Mouse (Mus musculus) left cerebral cortex, postnatal 25 days (tissue): ENCODE measurements at regions not wholly inside any gene's neighbourhood (a gene's known extent, or its start where the extent isn't known, plus 50 kb on each side); places are given as distances from the start of the nearest gene placed in this dataset.
A peak's percentile ranks its signal among the peaks of the same experiment; 100 is the strongest.
"Not testable (repeated sequence)": the region's sequence is repeated elsewhere in the genome, so short reads cannot be mapped to it uniquely, and the experiment has no call there.

Experiments
- DNase-seq, 2 experiments: peaks; one replicate each; pipeline ENCODE4 v3.0.0; 2022; ENCODE audit warnings: low spot score in 2 of 2, mixed read lengths in 1 of 2
- intact Hi-C: fragments of 180-260 bp; cut with DNase I; formaldehyde crosslinking; loops from one replicate; pipeline ENCODE4 v1.15.1; 2025

- DNase-seq: no peak
- intact Hi-C loops: loop anchor here (10.0 kb wide), 1 partner anchor 143 kb away; no protein-coding TSS in a partner anchor
These were observed 1094.1 kb downstream of the A830018L16Rik start for GRCm38 (mm10) chr1:12507997-12508396.

- intact Hi-C loops: no loop called here
- DNase-seq: no peak
These were observed 1096.4 kb downstream of the A830018L16Rik start for GRCm38 (mm10) chr1:12510129-12510816.

GRCm38 (mm10) chr1:12519601-12520000 lies 1105.7 kb downstream of the A830018L16Rik start:
- DNase-seq: peak in 1 of 2 experiments; percentile 58
- intact Hi-C loops: no loop called here

- intact Hi-C loops: no loop called here
- DNase-seq: peak; percentile 33 to 37
These were observed 1142.0 kb downstream of the A830018L16Rik start for GRCm38 (mm10) chr1:12555859-12556258.

GRCm38 (mm10) chr1:12571755-12572358 lies 1158.0 kb downstream of the A830018L16Rik start:
- intact Hi-C loops: no loop called here
- no peak for DNase-seq

GRCm38 (mm10) chr1:12572770-12573169 lies 1158.9 kb downstream of the A830018L16Rik start:
- no peak for DNase-seq
- intact Hi-C loops: no loop called here

- intact Hi-C loops: no loop called here
- DNase-seq: no peak
These were observed 1160.4 kb downstream of the A830018L16Rik start for GRCm38 (mm10) chr1:12574274-12574673.

- no peak for DNase-seq
- intact Hi-C loops: no loop called here
These were observed 1163.3 kb downstream of the A830018L16Rik start for GRCm38 (mm10) chr1:12577027-12577703.

GRCm38 (mm10) chr1:12577978-12578377 lies 1164.1 kb downstream of the A830018L16Rik start:
- intact Hi-C loops: no loop called here
- no peak for DNase-seq

GRCm38 (mm10) chr1:12583012-12583411 lies 1169.1 kb downstream of the A830018L16Rik start:
- no peak for DNase-seq
- intact Hi-C loops: no loop called here

GRCm38 (mm10) chr1:12586981-12587380 lies 1173.1 kb downstream of the A830018L16Rik start:
- DNase-seq, intact Hi-C loops: not testable (repeated sequence)

GRCm38 (mm10) chr1:12612102-12612501 lies 1198.2 kb downstream of the A830018L16Rik start:
- no peak for DNase-seq
- intact Hi-C loops: no loop called here

- no peak for DNase-seq
- intact Hi-C loops: no loop called here
These were observed 1201.4 kb downstream of the A830018L16Rik start for GRCm38 (mm10) chr1:12615303-12615702.

GRCm38 (mm10) chr1:12615733-12616481 lies 1202.0 kb downstream of the A830018L16Rik start:
- no peak for DNase-seq
- intact Hi-C loops: no loop called here

- DNase-seq: peak in 1 of 2 experiments; percentile 69
- intact Hi-C loops: no loop called here
These were observed 1206.1 kb downstream of the A830018L16Rik start for GRCm38 (mm10) chr1:12619981-12620380.

- intact Hi-C loops: no loop called here
- no peak for DNase-seq
These were observed 1206.9 kb downstream of the A830018L16Rik start for GRCm38 (mm10) chr1:12620825-12621224.

- intact Hi-C loops: no loop called here
- DNase-seq: peak in 1 of 2 experiments; percentile 61
These were observed 1209.3 kb downstream of the A830018L16Rik start for GRCm38 (mm10) chr1:12623158-12623557.

GRCm38 (mm10) chr1:12633049-12633448 lies 1219.1 kb downstream of the A830018L16Rik start:
- intact Hi-C loops: no loop called here
- DNase-seq: no peak

GRCm38 (mm10) chr1:12636326-12637147 lies 1222.6 kb downstream of the A830018L16Rik start:
- intact Hi-C loops: no loop called here

More at GRCm38 (mm10) chr1:12636326-12637147, 1222.6 kb downstream of the A830018L16Rik start:
- DNase-seq: no peak
